Comparison of ENCODE assay signal across 11 mouse cellular contexts in the genomic region with DNA sequence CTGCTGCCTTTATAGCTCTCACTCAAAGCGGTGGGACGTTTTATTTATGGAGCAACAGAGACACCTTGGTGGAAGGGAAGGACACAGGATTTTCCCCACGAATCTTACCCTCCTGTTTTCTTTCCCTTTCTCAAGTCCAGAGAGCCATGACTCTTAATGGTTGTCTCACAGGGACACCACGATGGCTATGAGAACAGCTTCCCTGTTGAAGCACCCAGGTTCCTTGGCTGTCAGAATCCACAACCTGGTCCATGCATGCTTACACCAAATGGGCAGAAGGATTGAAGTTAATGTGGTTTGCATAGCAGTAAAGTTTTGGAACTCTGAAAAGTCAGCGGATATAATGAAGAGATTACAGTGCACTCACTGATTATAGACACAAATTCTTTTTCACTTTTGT. TPM values are rescaled to one million over a fixed set of nuclear protein-coding genes. Genes with fewer than 3 reads are reported as not detected.
DNase-seq lines count a peak whose midpoint lies in the region; ATAC-seq and TF ChIP-seq lines count a peak whose summit lies in the region.
"Had no signal": no experiment of that assay in that cellular context is flagged by ENCODE, and none has a peak within 500 bp of the region (broad histone marks: within the 10 kb centered on the region; RNA-seq: fewer than 3 reads in every experiment).

No protein-coding gene starts in this region.

- no peak for DNase-seq in heart, postnatal 25 days (ENCODE audit: low spot score)
- DNase-seq in retina, embryonic 14.5 days (ENCODE audit: low spot score): no peak
- no peak for DNase-seq in lung, adult 2 months
- no peak for DNase-seq in gastrocnemius, postnatal 14 days
- DNase-seq: cerebellum, adult 9-10 months had no signal

- TF ChIP-seq CTCF in cortical plate, adult 2 months (IDR thresholded peaks at IDR 0.05; ENCODE audit: extremely low read depth, insufficient read depth, low read length): no peak
- no peak for TF ChIP-seq CTCF in lung, adult 2 months (IDR thresholded peaks at IDR 0.05; ENCODE audit: insufficient read depth, low read length)

- 18% methylated on average over 5 of the region's 5 CpGs for WGBS in heart, embryonic 14.5 days
- 20% methylated on average over 5 of the region's 5 CpGs for WGBS in hindbrain, embryonic 12.5 days
- 14% methylated on average over 5 of the region's 5 CpGs for WGBS in midbrain, embryonic 12.5 days
- 15% methylated on average over 5 of the region's 5 CpGs for WGBS in lung, adult 2 months

- H3K9ac ChIP-seq in heart, embryonic 14.5 days (ENCODE audit: low read length): 0 out of 2 replicates have a peak overlapping the region, but pooled peaks have one; percentile 63
- H3K9ac ChIP-seq in hindbrain, embryonic 12.5 days: no peak overlapping the region
- H3K9ac ChIP-seq in midbrain, embryonic 12.5 days (replicated peaks): no peak overlapping the region

- no peak for ATAC-seq in heart, embryonic 14.5 days (ENCODE audit: insufficient number of reproducible peaks, insufficient read depth, low FRiP score, low read depth)
- ATAC-seq in hindbrain, embryonic 12.5 days (ENCODE audit: low FRiP score): no peak
- no peak for ATAC-seq in midbrain, embryonic 12.5 days (ENCODE audit: low FRiP score, low read depth)

- intact Hi-C loops in heart, postnatal 25 days (cut with DNase I): no loop called here
- intact Hi-C loops in gastrocnemius, postnatal 14 days (cut with DNase I; ENCODE audit: low total_unique reads): no loop called here

- H3K36me3 ChIP-seq in heart, embryonic 14.5 days (ENCODE audit: control insufficient read depth, insufficient read depth, low read length): no peaks in the 10 kb centered on the region
- no peaks in the 10 kb centered on the region for H3K36me3 ChIP-seq in hindbrain, embryonic 12.5 days
- no peaks in the 10 kb centered on the region for H3K36me3 ChIP-seq in midbrain, embryonic 12.5 days

- no peak for TF ChIP-seq POLR2A in cortical plate, adult 2 months (IDR thresholded peaks at IDR 0.05; ENCODE audit: extremely low read depth, insufficient read depth, low read length)
- no peak for TF ChIP-seq POLR2A in lung, adult 2 months (IDR thresholded peaks at IDR 0.05; ENCODE audit: borderline replicate concordance, extremely low read depth, low read depth, low read length)

- peaks cover 34% of the 10 kb centered on the region for H3K27me3 ChIP-seq in heart, embryonic 14.5 days (ENCODE audit: control insufficient read depth, insufficient read depth, low read length)
- H3K27me3 ChIP-seq in hindbrain, embryonic 12.5 days: peaks cover 63% of the 10 kb centered on the region
- H3K27me3 ChIP-seq in midbrain, embryonic 12.5 days: peaks cover 59% of the 10 kb centered on the region

- H3K27ac ChIP-seq in heart, embryonic 14.5 days (replicated peaks in 1 of 2; ENCODE audit: control insufficient read depth in 1 of 2, insufficient read depth in 1 of 2, low read depth in 2 of 2, low read length in 2 of 2): no peak overlapping the region
- H3K27ac ChIP-seq in cortical plate, adult 2 months (ENCODE audit: insufficient read depth, low read length): no peak overlapping the region
- no peak overlapping the region for H3K27ac ChIP-seq in hindbrain, embryonic 12.5 days
- H3K27ac ChIP-seq in midbrain, embryonic 12.5 days (replicated peaks): no peak overlapping the region

- H3K4me1 ChIP-seq in heart, embryonic 14.5 days (ENCODE audit: control insufficient read depth in 2 of 2, insufficient read depth in 2 of 2, low read length in 2 of 2): peaks cover 0 to 6% of the 10 kb centered on the region in 2 experiments; a peak in 1 of 4 replicates
- no peaks in the 10 kb centered on the region for H3K4me1 ChIP-seq in cortical plate, adult 2 months (ENCODE audit: control insufficient read depth, insufficient read depth, low read length)
- peaks cover 11% of the 10 kb centered on the region for H3K4me1 ChIP-seq in hindbrain, embryonic 12.5 days
- peaks cover 6% of the 10 kb centered on the region; the same call in 1 of the 2 replicates for H3K4me1 ChIP-seq in midbrain, embryonic 12.5 days
- H3K4me1 ChIP-seq in lung, adult 2 months (ENCODE audit: control insufficient read depth, insufficient read depth, low read length): peaks cover 7% of the 10 kb centered on the region

- H3K4me3 ChIP-seq in heart, embryonic 14.5 days (ENCODE audit: control insufficient read depth in 1 of 2, insufficient read depth in 1 of 2, low read depth in 1 of 2, low read length in 2 of 2): peak overlapping the region; percentile 56 to 60; a peak in 3 of 4 replicates
- H3K4me3 ChIP-seq in cortical plate, adult 2 months (ENCODE audit: insufficient read depth, low read length): peak overlapping the region; percentile 30; the same call in 1 of the 2 replicates
- H3K4me3 ChIP-seq in hindbrain, embryonic 12.5 days: peak overlapping the region; percentile 45; the same call in 1 of the 2 replicates
- H3K4me3 ChIP-seq in midbrain, embryonic 12.5 days: peak overlapping the region; percentile 59
- no peak overlapping the region for H3K4me3 ChIP-seq in lung, adult 2 months (replicated peaks; ENCODE audit: extremely low read depth, low read depth, low read length)

- no peaks in the 10 kb centered on the region for H3K9me3 ChIP-seq in heart, embryonic 14.5 days (ENCODE audit: control insufficient read depth, low read length)
- no peaks in the 10 kb centered on the region for H3K9me3 ChIP-seq in hindbrain, embryonic 12.5 days (replicated peaks)
- H3K9me3 ChIP-seq in midbrain, embryonic 12.5 days: no peaks in the 10 kb centered on the region

- peak overlapping the region; percentile 100 for H3K4me2 ChIP-seq in heart, embryonic 14.5 days (ENCODE audit: low read length)
- H3K4me2 ChIP-seq in hindbrain, embryonic 12.5 days (replicated peaks): peak overlapping the region; percentile 99
- H3K4me2 ChIP-seq in midbrain, embryonic 12.5 days (replicated peaks): peak overlapping the region; percentile 97

RNA-seq across cellular contexts. Expression of gene Slc26a4, which starts 0.2 kb away (rescaled TPM):
- 0.19 and 0.32 TPM in 2 replicates for polyA plus RNA-seq in heart, embryonic 14.5 days (2014; fragmentation: Nextera tagmentation; extraction: Ambion mirVana)
- under 1 TPM; 0.08 to 0.13 TPM for total RNA-seq in heart, postnatal 25 days (2021)
- 3.5 and 4.5 TPM in 2 replicates for polyA plus RNA-seq in cortical plate, adult 2 months (2012; rRNA removed)
- polyA plus RNA-seq in hindbrain, embryonic 12.5 days (2016; fragmentation: Nextera tagmentation; extraction: Ambion mirVana): 0.25 and 0.44 TPM in 2 replicates
- not detected in 2 replicates for polyA plus RNA-seq in midbrain, embryonic 12.5 days (2016; fragmentation: Nextera tagmentation; extraction: Ambion mirVana)
- polyA plus RNA-seq in lung, adult 2 months (2012; rRNA removed): 1.1 and 1.4 TPM in 2 replicates
- not detected for total RNA-seq in gastrocnemius, postnatal 14 days (2021)
- total RNA-seq: gastrocnemius, adult 18-20 months had no signal
- polyA plus RNA-seq: spleen, adult 2 months had no signal
